Mouse (Mus musculus) CH12.LX (cell line): ENCODE data around the gene Rab33b. TPM values are rescaled to one million over a fixed set of nuclear protein-coding genes. Genes with fewer than 3 reads are reported as not detected.

Experiments
- DNase-seq: peaks from one replicate; pipeline ENCODE4 v3.0.0-alpha.2; 2013; ENCODE audit errors: extremely low read depth
- H3K27ac ChIP-seq: 2 replicates; pipeline ENCODE4 v1.5.1; 2012; ENCODE audit warnings: low read depth, mild to moderate bottlenecking, control low read depth, moderate library complexity; ENCODE audit not compliant: insufficient read depth
- H3K27me3 ChIP-seq: replicated peaks from 2 replicates; pipeline ENCODE3; 2012; ENCODE audit warnings: inconsistent platforms
- H3K36me3 ChIP-seq, 2 experiments: replicated peaks in 1 of 2; 2 replicates each; pipeline versions ENCODE3 to v1.6.1; 2012; ENCODE audit warnings: inconsistent platforms in 1 of 2, low read length in 1 of 2, mild to moderate bottlenecking in 1 of 2, mixed read lengths in 1 of 2, moderate library complexity in 1 of 2; ENCODE audit not compliant: control insufficient read depth in 1 of 2, insufficient read depth in 1 of 2
- H3K4me1 ChIP-seq, 2 experiments: 2 replicates each; pipeline ENCODE4 v1.6.1; 2012; ENCODE audit warnings: inconsistent platforms in 1 of 2, moderate library complexity in 1 of 2; ENCODE audit not compliant: insufficient read depth in 2 of 2, control insufficient read depth in 1 of 2
- H3K4me2 ChIP-seq: 2 replicates; pipeline ENCODE4 v1.6.1; 2012; ENCODE audit warnings: low read depth, mild to moderate bottlenecking, control low read depth; ENCODE audit not compliant: poor library complexity, insufficient read depth, severe bottlenecking
- H3K4me3 ChIP-seq, 3 experiments: fragments of 150-350 bp in 1 of 3; sonication (generic) in 1 of 3; replicated peaks in 1 of 3; 2 replicates each; pipeline versions ENCODE3 to v1.5.1; 2011 to 2012; ENCODE audit warnings: low read depth in 2 of 3, low read length in 2 of 3, mild to moderate bottlenecking in 2 of 3, moderate library complexity in 2 of 3, control low read depth in 1 of 3, improper control_type of control experiment in 1 of 3, inconsistent platforms in 1 of 3, mixed read lengths in 1 of 3; ENCODE audit not compliant: poor library complexity in 1 of 3
- H3K79me2 ChIP-seq: replicated peaks from 2 replicates; pipeline ENCODE4 v1.6.1; 2012; ENCODE audit warnings: mild to moderate bottlenecking, moderate library complexity; ENCODE audit not compliant: control insufficient read depth, poor library complexity, insufficient read depth, severe bottlenecking; ENCODE audit errors: extremely low read depth
- H3K9ac ChIP-seq: 2 replicates; pipeline ENCODE4 v1.6.1; 2012; ENCODE audit warnings: low read depth, mild to moderate bottlenecking, control low read depth, moderate library complexity; ENCODE audit not compliant: insufficient read depth
- H3K9me3 ChIP-seq: replicated peaks from 2 replicates; pipeline ENCODE3; 2012; ENCODE audit warnings: low read length, inconsistent platforms, mixed read lengths
- CHD1 ChIP-seq: IDR thresholded peaks from 2 replicates; pipeline ENCODE4 v1.6.1; 2012; ENCODE audit warnings: low read depth, low read length, improper control_type of control experiment, inconsistent platforms
- CTCF ChIP-seq, 2 experiments: IDR thresholded peaks in 1 of 2; conservative IDR thresholded peaks in 1 of 2; 2 replicates each; pipeline ENCODE4 v1.5.1; 2011 to 2012; ENCODE audit warnings: low read depth in 2 of 2, low read length in 2 of 2, improper control_type of control experiment in 1 of 2, inconsistent platforms in 1 of 2, mild to moderate bottlenecking in 1 of 2, moderate library complexity in 1 of 2
- EP300 ChIP-seq: IDR thresholded peaks from 2 replicates; pipeline ENCODE4 v1.6.1; 2011; ENCODE audit warnings: low read length, improper control_type of control experiment
- HCFC1 ChIP-seq: IDR thresholded peaks from 2 replicates; pipeline ENCODE4 v1.6.1; 2012; ENCODE audit warnings: low read depth, mild to moderate bottlenecking, inconsistent platforms, low read length, improper control_type of control experiment
- MXI1 ChIP-seq: IDR thresholded peaks from 2 replicates; pipeline ENCODE4 v1.6.1; 2011; ENCODE audit warnings: mild to moderate bottlenecking, low read depth, low read length, improper control_type of control experiment
- NELFE ChIP-seq: IDR thresholded peaks from 2 replicates; pipeline ENCODE4 v1.6.1; 2011; ENCODE audit warnings: low read depth, low read length, improper control_type of control experiment
- SIN3A ChIP-seq: IDR thresholded peaks from 2 replicates; pipeline ENCODE4 v1.6.1; 2012; ENCODE audit warnings: low read length, improper control_type of control experiment, inconsistent platforms
- TCF12 ChIP-seq: IDR thresholded peaks from 2 replicates; pipeline ENCODE4 v1.6.1; 2014; ENCODE audit warnings: low read depth, mild to moderate bottlenecking, inconsistent platforms, low read length, improper control_type of control experiment
- ZKSCAN1 ChIP-seq: IDR thresholded peaks from 2 replicates; pipeline ENCODE4 v1.6.1; 2012; ENCODE audit warnings: low read depth, inconsistent platforms, low read length, improper control_type of control experiment, borderline replicate concordance
- ZNF384 ChIP-seq: IDR thresholded peaks from 2 replicates; pipeline ENCODE4 v1.6.1; 2012; ENCODE audit warnings: low read depth, low read length, improper control_type of control experiment, inconsistent platforms
- dilution Hi-C: fragments of 300-500 bp; cut with MboI; formaldehyde crosslinking; loops from 2 replicates; pipeline ENCODE4 v1.14.3; 2020; ENCODE audit warnings: low sequenced_read_pairs; ENCODE audit not compliant: extremely low pct_unique_long_range_greater_than_20kb, extremely low pct_ligation_motif_present
- in situ Hi-C: fragments of 300-500 bp; cut with MboI; formaldehyde crosslinking; loops from 3 replicates; pipeline ENCODE4 v1.14.3; 2019; ENCODE audit warnings: low sequenced_read_pairs, low pct_ligation_motif_present, low pct_unique_long_range_greater_than_20kb, mixed read lengths
- polyA plus RNA-seq: library from polyadenylated mRNA; unstranded; fragments of >175 nt; gene quantifications from 2 replicates; pipeline ENCODE4 v1.2.1, GENCODE M21; 2012; ENCODE audit warnings: low read depth; ENCODE audit not compliant: insufficient read length
- total RNA-seq, 2 experiments: library from RNA; depleted of rRNA; stranded (reverse); fragments of 300-350 nt in 1 of 2; fragments of >200 nt in 1 of 2; gene quantifications; 2 replicates each; pipeline ENCODE4 v1.2.3; 2012 to 2014

Gene Rab33b
- total and polyA plus RNA-seq, 3 experiments = 4.8 to 9.9 (median 7.0) TPM

DNA sequence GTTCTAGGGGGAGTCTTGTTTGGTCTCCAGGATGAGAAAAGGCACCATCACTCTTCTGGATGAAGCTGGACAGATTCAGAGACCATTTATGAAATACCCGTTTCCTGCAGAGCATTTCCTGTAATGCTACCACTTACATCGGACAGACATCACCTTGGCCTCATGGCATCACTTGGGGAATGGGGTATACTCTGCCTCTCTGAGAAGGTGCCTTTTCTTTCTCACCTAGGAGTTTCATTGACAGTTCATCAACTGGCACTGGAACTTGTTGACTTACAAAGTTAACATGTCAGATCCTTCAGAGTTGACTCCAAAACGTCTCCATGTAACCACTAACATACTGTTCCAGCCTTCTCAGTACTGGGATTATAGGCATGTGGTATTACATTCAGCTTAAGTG is 939 bp upstream of the Rab33b start:
- Histone ChIP-seq H3K4me1 (peaks cover 6 to 36% of the 10 kb centered on the region in 2 experiments; a peak in 3 of 4 replicates), H3K27ac (no peak overlapping the region), H3K9me3 (no peaks in the 10 kb centered on the region), H3K79me2 (peaks cover 15% of the 10 kb centered on the region), H3K4me3 (peak overlapping the region in 2 of 3 experiments; percentile 62 to 97), H3K9ac (peak overlapping the region; percentile 97; the same call in 1 of the 2 replicates), H3K27me3 (no peaks in the 10 kb centered on the region)
- DNase-seq = no peak
- in situ Hi-C loops = loop anchor here (10.0 kb wide), 3 partner anchors 162 to 762 kb away; no protein-coding TSS in a partner anchor
- TF ChIP-seq TCF12 = no peak
- TF ChIP-seq ZNF384 = no peak
- TF ChIP-seq, all 38 proteins: peak for 0
- dilution Hi-C loops = no loop called here
- H3K4me2 ChIP-seq = peak overlapping the region; percentile 88; the same call in 1 of the 2 replicates
- H3K36me3 ChIP-seq = peaks cover 0 to 7% of the 10 kb centered on the region in 2 experiments

DNA sequence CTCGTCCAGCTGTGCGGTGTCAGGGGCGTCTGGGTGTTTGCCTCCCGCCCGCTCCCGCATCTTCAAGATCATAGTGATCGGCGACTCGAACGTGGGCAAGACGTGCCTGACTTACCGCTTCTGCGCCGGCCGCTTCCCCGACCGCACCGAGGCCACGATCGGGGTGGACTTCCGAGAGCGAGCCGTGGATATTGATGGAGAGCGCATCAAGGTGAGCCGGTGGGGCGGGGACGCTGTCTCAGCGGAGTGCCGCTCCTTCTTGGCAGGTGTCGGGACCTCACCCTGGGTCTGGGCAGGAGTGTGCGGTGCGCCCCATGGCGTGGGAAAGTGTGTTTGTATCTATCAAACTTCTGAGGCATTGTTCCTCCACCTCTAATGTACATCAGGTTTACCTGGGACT is 650 bp downstream of the Rab33b start:
- Histone ChIP-seq H3K27ac (peak overlapping the region; percentile 47), H3K36me3 (peaks cover 0 to 18% of the 10 kb centered on the region in 2 experiments), H3K4me2 (peak overlapping the region; percentile 86), H3K4me3 (peak overlapping the region; percentile 96 to 98 (median 97)), H3K9ac (peak overlapping the region; percentile 77), H3K79me2 (peaks cover 15% of the 10 kb centered on the region), H3K9me3 (no peaks in the 10 kb centered on the region), H3K27me3 (no peaks in the 10 kb centered on the region), H3K4me1 (peaks cover 6 to 41% of the 10 kb centered on the region in 2 experiments; a peak in 3 of 4 replicates)
- TF ChIP-seq SIN3A (peak; percentile 72; the same call in 1 of the 2 replicates), ZKSCAN1 (no peak), CTCF (conservative IDR thresholded peaks at IDR 0.05 in 1 of 2, IDR thresholded peaks at IDR 0.05 in 1 of 2; ENCODE audit: low read depth in 2 of 2, low read length in 2 of 2) (no peak), ZNF384 (no peak), MXI1 (no peak), HCFC1 (no peak), NELFE (no peak), CHD1 (0 out of 2 replicates have a peak, but pooled peaks have one; percentile 56), EP300 (no peak)
- no peak for DNase-seq
- in situ Hi-C loops (loop anchor here (10.0 kb wide), 3 partner anchors 160 to 760 kb away; no protein-coding TSS in a partner anchor), dilution Hi-C loops (no loop called here)

DNA sequence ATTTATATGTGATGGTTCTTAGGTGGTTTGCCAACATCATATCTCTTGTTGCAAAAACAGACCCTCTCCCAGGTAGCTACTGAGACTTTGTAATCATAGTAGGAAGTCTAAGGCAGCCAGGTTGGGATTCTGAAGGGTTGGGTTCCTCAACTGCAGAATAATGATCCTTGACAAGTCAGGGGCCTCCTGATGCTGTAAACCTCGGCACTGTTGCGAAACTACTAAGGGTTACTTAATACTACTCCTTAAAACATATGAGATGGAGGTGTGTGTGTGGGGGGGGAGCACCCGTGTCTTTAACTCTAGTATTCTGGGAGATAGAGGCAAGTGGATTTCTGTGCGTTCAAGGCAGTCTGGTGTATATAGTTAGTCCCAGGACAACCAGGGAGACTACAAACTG is 1.6 kb downstream of the Rab33b start:
- in situ Hi-C loops (loop anchor here (10.0 kb wide), 3 partner anchors 159 to 759 kb away; no protein-coding TSS in a partner anchor), dilution Hi-C loops (no loop called here)
- Histone ChIP-seq H3K27ac (no peak overlapping the region), H3K79me2 (peaks cover 18% of the 10 kb centered on the region), H3K4me3 (peak overlapping the region; percentile 96 to 98 (median 97)), H3K4me2 (peak overlapping the region; percentile 86), H3K4me1 (peaks cover 6 to 46% of the 10 kb centered on the region in 2 experiments; a peak in 3 of 4 replicates), H3K9me3 (no peaks in the 10 kb centered on the region), H3K9ac (peak overlapping the region; percentile 77), H3K36me3 (peaks cover 0 to 20% of the 10 kb centered on the region in 2 experiments), H3K27me3 (no peaks in the 10 kb centered on the region)
- no peak for DNase-seq
- no peak for TF ChIP-seq EP300
